Mouse (Mus musculus) CD8-positive naive resting alpha-beta T cell, adult 2 months (primary cell): ENCODE measurements at regions not wholly inside any gene's neighbourhood (a gene's known extent, or its start where the extent isn't known, plus 50 kb on each side); places are given as distances from the start of the nearest gene placed in this dataset.

Experiments
- DNase-seq, 2 experiments: peaks; one replicate each; pipeline ENCODE4 v3.0.0; 2022; ENCODE audit warnings: low read depth in 2 of 2, low spot score in 2 of 2

DNA sequence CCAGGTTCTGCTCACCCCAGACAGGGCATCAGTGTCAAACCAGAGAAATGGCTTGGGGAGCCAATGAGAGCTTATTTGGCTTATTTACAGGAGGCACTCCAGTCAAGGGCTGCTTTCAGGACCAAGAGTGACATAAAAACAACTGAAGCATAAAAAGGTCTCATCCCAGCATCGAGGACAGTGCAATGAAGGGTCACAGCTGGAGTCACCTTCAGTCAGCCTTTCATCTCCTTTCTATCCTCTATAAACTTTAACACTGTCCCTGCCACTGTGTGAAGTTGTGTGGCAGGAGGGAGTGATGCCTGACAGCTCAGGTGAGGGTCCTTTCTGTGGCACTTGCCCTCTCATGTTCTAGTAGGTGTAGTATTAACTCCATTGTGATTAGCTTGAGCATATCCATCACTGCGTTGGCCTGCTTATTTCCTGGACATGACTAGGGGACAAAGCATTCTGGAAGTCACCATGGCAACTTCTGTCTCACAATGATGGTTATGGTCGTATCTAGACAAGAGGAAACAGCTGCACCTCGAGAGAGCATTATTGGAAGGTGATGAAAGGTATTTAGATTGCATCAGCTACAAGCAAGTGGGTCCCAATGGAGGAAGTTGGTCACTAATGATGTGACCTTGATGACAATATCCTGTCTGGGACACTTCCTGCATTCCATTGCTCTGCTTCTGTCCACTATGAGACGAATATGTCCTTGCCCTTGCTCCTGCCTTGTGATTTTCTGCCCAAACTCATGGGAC is 87.8 kb upstream of the Enpp6 start:
- no peak for DNase-seq

DNA sequence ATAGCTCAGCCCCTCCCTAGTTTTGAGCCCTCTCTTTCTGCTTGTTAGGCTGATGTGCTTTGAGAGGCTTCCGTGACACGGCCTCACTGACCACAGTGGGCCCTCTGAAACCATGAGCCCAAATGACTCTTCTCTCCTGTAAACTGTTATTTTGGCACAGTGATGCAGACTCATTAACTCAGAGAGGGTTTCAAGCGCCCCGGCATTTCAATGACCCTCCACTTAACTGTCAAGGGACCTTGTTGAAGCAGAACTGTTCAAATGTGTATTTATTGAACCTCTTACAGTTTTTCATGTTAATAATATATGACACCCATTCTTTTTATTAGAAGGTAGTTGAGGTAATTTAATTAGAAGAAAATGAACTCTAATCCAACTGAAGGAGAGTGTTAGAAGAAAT is 85.9 kb upstream of the Enpp6 start:
- DNase-seq: no peak

DNA sequence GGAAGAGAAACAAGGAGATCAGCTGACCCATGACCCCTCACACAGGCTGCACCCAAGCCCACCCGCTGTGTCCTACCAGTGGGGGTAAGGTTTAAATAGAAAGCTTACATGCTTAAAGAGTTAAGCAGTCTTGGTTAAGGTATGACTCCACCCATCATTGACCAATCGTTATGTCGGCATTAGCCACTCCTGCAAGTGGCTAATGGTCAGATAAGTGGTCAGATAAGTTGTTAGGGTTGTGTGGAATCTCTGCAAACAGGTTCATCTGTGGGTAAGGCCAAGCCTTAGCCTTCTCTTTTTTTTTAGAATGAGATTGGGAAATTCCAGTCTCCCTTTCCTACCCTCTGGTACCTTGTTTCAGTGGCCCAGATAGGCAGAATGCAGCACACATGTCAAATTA is 82.0 kb upstream of the Enpp6 start:
- no peak for DNase-seq

DNA sequence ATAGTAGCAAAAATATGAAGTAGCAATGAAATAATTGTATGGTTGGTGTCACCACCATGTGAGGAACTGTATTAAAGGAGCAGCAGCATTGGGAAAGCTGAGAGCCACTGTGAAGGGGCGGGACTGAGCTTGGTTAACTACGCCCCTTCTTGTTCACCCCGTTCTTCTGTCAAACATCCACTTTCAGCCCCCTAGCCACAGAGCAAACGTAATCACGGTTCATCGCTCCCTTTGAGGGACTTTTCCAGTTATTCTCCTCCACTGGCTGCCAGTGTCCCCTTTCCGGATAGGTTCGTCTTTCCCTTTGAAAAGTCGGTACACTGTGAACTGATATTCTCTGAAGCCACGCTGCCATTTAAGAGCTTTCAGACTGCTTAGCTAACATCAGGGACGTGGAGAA is 79.3 kb upstream of the Enpp6 start:
- DNase-seq: no peak

DNA sequence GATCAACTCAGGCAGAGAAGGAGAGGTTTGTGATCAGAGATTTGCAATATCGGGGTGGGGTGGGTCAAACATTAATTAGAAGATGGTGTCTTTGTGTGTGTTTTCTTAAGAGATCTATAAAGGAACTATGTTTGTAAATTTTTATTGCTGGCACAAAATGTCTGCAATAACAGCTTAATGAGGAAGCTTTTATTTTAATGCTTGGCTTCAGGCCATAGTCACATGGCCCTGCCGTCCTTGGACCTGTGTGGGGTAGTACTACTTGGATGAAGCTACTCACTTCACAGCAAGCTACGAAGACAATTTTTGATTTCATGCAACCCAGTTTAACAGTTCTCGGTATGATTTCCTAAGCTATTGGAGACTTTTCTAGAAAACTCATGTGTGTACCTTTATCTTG is 78.5 kb upstream of the Enpp6 start:
- no peak for DNase-seq

DNA sequence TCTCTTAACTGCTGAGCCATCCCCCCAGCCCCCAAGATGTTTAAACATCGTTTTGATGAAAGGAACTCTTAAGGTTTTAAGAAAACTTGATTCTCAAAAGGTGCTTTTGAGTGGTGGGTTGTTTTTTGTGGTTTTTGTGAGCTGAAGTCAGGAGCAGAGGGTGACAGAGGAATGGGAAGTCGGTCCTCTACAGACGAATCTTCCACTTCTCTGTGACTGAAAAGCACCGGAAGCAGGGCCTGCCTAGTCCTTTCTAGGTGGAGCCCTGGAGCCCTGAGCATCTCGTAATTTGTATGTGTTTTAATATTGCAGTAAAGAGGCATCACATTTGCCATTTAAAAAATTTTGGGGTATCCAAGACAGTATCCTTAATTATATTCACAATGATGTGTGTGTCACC is 72.7 kb upstream of the Enpp6 start:
- DNase-seq: no peak

DNA sequence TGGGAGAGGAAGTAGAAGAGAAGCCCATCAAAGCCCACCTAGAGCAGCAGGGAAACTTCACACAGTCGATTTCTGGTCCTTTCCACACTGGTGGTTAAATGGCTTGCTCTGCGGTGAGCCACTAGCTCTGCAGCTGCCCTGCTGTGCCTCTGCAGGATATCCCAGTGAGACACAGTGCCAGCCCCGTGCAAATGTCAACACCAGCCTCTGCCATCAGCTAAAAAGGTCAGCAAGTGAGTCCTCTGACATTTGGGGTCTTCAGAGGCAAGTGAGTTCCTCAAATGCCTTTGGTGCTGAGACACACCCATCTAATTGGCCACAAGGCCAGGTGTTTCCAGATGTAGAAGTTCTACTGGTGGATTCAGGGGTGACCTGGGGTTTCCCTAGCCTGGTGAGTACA is 66.6 kb upstream of the Enpp6 start:
- peak; percentile 16 to 32 for DNase-seq

DNA sequence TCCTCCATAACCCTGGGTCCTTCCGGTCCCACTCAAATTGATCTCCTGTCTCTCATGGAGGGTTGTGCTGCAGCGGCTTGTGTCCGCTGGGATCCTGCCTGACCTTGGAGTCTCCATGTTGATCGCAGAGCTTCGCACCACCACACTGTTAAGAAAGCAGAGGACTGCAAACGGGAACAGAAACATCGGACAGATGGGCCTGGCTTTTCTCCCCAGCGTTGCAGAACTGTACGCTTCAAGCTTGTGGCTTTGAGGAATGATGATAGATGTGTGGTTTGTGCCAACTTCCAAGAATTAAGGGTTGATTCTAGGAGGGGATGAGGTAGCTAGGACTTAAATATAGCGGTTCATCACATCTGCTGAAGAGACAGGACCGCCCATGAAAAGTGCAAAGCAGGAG is 65.6 kb upstream of the Enpp6 start:
- DNase-seq: no peak

DNA sequence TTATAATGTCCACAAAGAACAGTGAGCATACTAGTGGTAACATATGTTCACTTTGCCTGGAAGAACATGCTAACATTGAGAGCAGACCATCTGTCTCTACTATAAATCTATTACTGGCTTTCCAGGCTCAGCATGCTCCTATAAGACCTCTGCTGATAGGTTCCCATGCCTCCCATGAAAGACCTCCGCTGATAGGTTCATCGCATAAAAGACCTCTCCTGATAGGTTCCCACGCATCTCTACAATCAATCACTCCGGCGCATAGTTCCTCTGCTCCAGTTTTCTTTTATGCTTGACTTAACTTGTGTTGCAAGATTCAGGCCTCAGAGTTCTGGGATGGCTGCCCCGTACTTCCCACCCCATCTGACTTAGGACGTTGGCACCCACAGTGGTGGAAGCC is 65.1 kb upstream of the Enpp6 start:
- DNase-seq: no peak

DNA sequence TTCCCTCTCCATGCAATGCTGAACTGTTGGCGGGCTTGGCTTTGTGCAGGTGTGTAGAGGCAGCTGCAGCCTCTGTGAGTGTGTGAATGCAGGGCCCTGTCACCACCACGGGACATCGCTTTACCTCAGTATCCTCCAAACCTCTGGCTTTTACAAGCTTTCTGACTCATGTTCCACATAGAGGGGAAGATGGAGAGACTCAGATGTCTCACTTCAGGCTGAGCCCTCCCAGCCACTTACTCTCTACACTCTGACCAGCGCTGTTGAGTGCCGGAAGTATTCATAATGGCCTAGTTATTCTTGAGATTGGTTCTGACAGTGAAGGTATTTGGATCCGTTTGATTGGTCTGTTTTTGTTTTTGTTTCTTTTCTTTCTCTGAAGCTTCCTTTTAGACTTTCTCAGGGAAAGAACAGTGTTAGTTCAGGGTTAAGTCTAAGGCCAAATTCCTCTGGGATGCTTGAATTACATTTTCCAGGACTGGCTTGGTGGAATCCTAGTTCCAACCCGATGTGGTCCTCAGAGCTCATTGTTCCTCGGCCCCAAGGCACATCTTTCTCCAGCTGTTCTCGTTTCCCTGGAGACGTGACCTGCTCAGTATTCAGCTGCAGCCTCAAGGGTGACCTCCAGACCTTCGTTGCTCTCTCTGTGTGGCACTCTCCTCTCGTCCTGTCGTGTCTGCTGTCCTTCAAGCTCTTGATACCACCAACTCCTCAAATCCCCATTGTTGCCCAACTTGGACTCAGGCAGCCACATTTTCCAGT is 61.7 kb upstream of the Enpp6 start:
- no peak for DNase-seq

DNA sequence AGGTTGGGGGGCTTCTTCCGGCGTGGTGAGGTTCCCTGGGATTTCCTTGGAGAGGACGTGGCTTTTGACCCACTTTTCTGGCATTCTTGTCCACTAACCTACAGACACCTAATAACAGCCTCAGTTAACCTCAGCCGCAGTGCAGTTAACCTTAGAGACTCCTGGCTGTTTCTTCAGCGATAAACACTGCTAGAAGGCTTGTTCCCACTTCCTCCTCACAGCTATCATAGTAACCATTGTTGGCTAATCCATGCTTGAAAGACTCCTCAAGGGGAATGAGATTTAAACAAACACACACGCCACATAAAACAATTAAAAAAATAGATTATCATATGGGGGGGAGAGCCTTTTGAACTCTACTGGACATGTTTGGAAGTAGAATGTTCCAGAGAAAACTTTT is 58.0 kb upstream of the Enpp6 start:
- no peak for DNase-seq

DNA sequence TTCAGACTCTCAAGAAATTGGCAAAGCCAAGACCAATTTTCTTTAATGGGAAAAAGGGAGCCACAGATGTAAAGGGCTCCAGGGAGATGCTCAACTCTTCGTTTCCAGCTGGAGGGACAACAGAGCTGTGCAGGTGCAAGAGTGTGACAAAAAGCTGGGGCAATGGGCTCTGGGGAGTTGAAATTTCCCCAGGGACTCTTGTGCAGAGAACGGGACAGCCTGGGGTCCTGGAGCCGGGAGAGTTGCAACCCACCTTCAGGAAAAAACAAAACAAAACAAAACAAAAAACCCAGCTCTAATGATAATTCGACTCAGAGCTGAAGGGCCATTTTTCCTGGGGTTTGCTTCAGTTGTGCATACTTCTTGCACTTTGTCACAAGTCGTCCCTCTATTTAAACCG is 57.0 kb upstream of the Enpp6 start:
- DNase-seq: no peak

DNA sequence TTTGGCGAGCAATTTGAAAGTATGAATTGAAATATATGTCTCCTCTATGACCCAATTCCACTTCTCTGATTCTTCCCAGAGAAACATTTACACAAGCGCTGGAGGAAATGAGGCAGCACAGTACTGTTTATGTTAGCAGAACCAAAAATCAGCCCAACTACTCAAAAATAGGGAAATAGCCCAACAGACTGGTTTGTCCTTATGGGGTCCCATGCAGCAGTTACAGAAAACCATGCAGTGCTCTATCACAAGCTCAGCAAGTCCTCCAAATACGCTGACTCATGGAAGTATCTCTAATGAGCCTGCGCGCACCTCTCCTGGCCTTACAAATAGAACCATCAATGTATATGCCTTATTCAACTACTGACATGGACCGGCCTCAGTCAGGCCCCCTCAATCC is 55.4 kb upstream of the Enpp6 start:
- DNase-seq: no peak

DNA sequence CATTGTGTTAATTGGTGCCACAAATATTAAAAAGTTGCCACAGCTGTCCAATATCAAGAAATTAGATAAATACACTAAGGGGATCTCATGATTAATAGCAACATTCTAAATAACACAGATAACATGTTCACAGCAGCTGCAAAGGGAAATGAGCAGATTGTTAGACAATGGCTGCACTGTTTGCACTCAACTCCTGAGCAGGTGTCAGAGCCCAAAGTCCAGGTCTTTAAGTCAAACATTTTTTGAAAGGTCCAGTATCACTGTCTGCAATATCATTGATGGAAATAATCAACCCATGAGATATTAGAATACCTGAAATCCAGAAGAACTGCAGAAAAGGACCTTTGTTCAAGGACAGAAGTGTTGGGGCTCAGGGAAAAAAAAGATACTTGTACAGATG is 53.4 kb upstream of the Enpp6 start:
- DNase-seq: no peak

DNA sequence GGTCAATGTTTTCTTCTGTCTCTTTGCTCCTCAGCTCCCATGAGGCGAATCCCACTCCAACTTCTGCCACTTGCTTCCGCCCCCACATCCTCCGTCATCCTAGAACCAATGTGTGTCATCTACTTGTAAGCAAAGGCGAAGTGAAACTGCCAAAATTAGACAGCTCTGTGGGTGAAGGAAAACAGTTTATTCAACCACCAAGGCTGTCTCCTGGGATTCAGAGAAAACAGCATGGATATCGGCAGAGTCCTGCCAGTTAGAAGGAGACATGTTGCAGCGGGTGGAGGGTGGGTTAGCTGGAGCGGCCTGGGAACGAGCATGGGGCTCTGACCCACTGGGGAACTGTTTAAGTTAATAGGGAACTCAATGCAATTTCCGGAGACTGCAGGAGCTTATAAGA is 52.4 kb upstream of the Enpp6 start:
- no peak for DNase-seq

DNA sequence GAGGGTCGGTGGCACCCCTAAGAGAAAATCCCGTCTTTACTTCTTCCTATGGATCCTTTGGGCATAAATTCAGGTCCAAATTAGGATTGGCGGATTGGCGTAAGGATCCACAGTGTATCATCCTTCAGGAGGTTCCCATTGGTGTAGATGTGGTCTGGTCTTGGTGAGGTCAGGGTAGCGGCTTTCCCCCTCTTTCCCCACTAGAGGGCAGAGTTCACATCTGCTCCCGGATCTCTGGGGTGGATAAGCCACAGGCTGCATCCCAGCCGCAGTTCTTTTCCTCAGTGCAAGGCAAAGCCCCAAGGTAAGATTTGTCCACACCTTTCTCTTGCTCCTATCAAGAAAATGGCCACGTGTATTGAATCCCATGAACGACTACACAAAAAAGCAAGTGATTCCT is 51.8 kb upstream of the Enpp6 start:
- DNase-seq: peak; percentile 21 to 43

DNA sequence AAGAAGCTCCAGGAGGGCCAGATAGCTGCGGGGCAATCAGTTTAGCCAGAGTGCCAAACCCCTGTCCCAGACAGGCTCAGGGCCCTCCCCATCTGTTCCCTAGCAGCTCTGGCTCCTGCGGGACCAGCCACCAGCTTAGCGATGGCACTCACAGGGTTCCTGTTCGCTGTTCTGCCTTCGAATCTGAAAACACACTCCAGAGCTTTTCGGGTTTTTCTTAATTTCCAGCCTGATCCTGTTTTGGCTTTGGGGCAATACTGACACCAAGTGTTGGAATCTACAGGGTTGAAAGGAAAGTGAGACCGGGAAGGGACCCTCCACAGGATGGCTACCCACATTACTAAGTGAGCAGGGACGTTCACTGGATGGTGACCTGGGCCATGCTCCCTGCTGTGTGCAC is 50.6 kb upstream of the Enpp6 start:
- DNase-seq: no peak
